Mouse (Mus musculus) small intestine, adult 2 months (tissue): ENCODE results near the gene Mettl9. TPM values are rescaled to one million over a fixed set of nuclear protein-coding genes. Genes with fewer than 3 reads are reported as not detected.
A peak's percentile ranks its signal among the peaks of the same experiment; 100 is the strongest.

ENCODE experiments used
- H3K27ac ChIP-seq: fragments of 200-500 bp; 2 replicates; pipeline ENCODE4 v1.5.1; 2012; ENCODE audit warnings: low read depth, low read length, control low read depth, inconsistent platforms; ENCODE audit not compliant: insufficient read depth
- H3K27me3 ChIP-seq: fragments of 200-500 bp; 2 replicates; pipeline ENCODE4 v1.6.1; 2012; ENCODE audit warnings: mild to moderate bottlenecking, moderate library complexity, low read length, inconsistent platforms; ENCODE audit not compliant: control insufficient read depth, insufficient read depth
- H3K36me3 ChIP-seq: fragments of 200-500 bp; 2 replicates; pipeline ENCODE4 v1.6.1; 2012; ENCODE audit warnings: mild to moderate bottlenecking, low read length, control low read depth, inconsistent platforms; ENCODE audit not compliant: control insufficient read depth, insufficient read depth
- H3K4me1 ChIP-seq: fragments of 200-500 bp; 2 replicates; pipeline ENCODE4 v1.6.1; 2012; ENCODE audit warnings: low read length, inconsistent platforms, mixed read lengths; ENCODE audit not compliant: control insufficient read depth, insufficient read depth, insufficient read length
- H3K4me3 ChIP-seq: fragments of 200-500 bp; 2 replicates; pipeline ENCODE4 v1.5.1; 2012; ENCODE audit warnings: low read depth, mild to moderate bottlenecking, control low read depth, inconsistent platforms, low read length, moderate library complexity
- CTCF ChIP-seq: fragments of 200-500 bp; IDR thresholded peaks from 2 replicates; pipeline ENCODE4 v1.5.1; 2012; ENCODE audit warnings: low read depth, mild to moderate bottlenecking, control low read depth, inconsistent platforms, low read length, moderate library complexity, mixed read lengths; ENCODE audit not compliant: insufficient replicate concordance, insufficient read length; ENCODE audit errors: extremely low read depth
- POLR2A ChIP-seq: fragments of 200-500 bp; IDR thresholded peaks from 2 replicates; pipeline ENCODE4 v1.6.1; 2012; ENCODE audit warnings: low read depth, mild to moderate bottlenecking, control low read depth, inconsistent platforms, low read length, moderate library complexity
- WGBS: fragments of 180-500 bp; shearing (Covaris S2); methylation state at CpG from one replicate; pipeline ENCODE4 v1.1.7; 2018; 5-methylcytosine and 5-hydroxymethylcytosine counted together
- polyA plus RNA-seq: library from polyadenylated mRNA; depleted of rRNA; stranded (reverse); fragments of >200 nt; gene quantifications from 2 replicates; pipeline ENCODE4 v1.2.3, GENCODE M21; 2012; rRNA removed

Gene Mettl9
- polyA plus RNA-seq, result 15.2 and 22.6 TPM in 2 replicates

DNA sequence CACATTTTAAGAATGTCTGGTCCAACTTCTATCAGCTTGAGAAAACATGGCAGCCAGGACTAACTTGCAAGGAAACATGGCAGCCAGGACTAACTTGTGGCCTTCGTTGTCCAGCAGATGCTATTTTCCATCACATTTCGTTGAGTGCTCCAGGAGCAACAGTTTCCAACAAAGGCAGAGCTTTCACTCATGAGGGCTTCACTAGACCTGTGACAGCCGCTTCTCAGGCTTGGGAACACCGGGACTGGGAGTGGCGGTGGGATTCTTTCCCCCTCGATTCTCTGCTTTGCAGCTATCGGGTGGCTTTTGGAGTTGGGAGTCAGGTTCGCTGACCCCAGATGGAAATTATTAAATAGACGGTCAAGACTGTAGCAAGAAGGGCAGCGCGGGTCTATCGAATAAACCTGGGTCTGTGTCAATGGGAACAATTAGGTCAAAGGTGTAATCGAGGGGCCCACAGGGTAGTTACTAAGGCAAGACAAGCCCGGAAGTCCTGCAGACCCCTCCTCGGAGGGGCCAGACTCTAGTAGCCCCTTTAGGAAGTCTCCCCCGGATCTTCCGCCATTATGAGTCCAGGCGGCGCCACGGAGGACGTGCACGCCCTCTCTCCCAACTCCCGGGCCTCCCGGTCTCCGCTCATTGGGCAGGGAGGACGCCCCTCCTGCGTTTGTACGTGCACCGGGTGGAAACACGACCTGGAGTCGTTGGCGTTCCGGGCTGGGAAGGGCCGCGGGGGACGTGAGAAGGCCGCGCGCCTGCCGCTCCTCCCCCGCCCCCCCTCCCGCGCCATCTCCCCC, at the start of gene Mettl9:
Gene Mettl9, plus strand, starts transcription at position 590 of the 797 bp plus-strand sequence.
- Histone ChIP-seq H3K36me3 (no peaks in the 10 kb centered on the region), H3K4me1 (peaks cover 8% of the 10 kb centered on the region; the same call in 1 of the 2 replicates), H3K4me3 (peak within 1 kb of the TSS; percentile 97), H3K27me3 (no peaks in the 10 kb centered on the region), H3K27ac (peak within 1 kb of the TSS; percentile 76)
- no peak for TF ChIP-seq CTCF
- TF ChIP-seq POLR2A, result peak; percentile 89
- WGBS, result 2% methylated on average over 42 of the region's 43 CpGs

GRCm38 (mm10) chr7:120991191-120991590, 43.1 kb upstream of the Mettl9 start:
- 83% methylated on average over 8 of the region's 8 CpGs for WGBS
- Histone ChIP-seq H3K4me3 (no peak overlapping the region), H3K36me3 (no peaks in the 10 kb centered on the region), H3K27ac (no peak overlapping the region), H3K4me1 (no peaks in the 10 kb centered on the region), H3K27me3 (no peaks in the 10 kb centered on the region)
- TF ChIP-seq POLR2A (no peak), CTCF (no peak)

- Histone ChIP-seq H3K36me3 (no peaks in the 10 kb centered on the region), H3K4me1 (peaks cover 26% of the 10 kb centered on the region), H3K27ac (peak overlapping the region; percentile 40; the same call in 1 of the 2 replicates), H3K27me3 (no peaks in the 10 kb centered on the region), H3K4me3 (no peak overlapping the region)
- TF ChIP-seq CTCF (no peak), POLR2A (no peak)
- WGBS, result 72% methylated on average over 2 of the region's 2 CpGs
These were observed 35.2 kb upstream of the Mettl9 start for GRCm38 (mm10) chr7:120999021-120999530.

DNA sequence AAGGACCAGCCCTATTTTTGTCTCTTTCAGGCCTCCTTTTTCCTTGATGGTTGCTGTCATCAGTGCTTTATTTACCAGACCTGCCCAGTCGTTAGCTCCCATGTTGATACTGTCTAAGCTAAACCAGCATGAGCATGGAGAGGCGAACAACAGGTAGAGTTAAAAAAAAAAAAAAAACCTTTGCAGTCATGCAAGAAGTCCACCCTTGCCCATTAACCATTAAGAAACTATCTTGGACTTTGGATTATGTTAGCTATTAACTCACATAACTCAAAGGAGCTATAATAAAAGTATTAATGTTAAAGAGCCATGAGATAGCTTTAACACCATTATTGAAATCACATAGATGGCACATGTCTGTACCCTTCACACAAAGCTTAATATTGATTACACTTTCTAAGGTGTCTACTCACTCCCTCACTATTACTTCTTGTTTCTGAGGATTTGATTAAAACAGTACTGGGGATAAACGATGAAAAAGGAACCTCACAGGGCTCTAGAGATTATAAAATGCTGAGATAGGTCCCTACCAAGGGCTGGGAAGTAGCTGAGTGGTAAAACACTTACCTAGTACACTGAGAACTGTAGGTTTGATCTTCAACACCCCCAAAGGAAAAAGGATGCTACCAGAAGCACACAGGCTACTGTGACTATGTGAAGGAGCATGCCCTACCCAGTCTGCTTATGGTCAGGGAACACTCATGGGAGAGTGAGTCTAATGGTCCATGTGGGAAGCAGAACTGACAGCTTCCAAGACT, 34.0 kb upstream of the Mettl9 start:
- Histone ChIP-seq H3K4me1 (peaks cover 26% of the 10 kb centered on the region), H3K27ac (peak overlapping the region; percentile 91), H3K36me3 (no peaks in the 10 kb centered on the region), H3K27me3 (no peaks in the 10 kb centered on the region), H3K4me3 (no peak overlapping the region)
- WGBS, result 20% methylated on average over 3 of the region's 3 CpGs
- no peak for TF ChIP-seq CTCF
- no peak for TF ChIP-seq POLR2A

DNA sequence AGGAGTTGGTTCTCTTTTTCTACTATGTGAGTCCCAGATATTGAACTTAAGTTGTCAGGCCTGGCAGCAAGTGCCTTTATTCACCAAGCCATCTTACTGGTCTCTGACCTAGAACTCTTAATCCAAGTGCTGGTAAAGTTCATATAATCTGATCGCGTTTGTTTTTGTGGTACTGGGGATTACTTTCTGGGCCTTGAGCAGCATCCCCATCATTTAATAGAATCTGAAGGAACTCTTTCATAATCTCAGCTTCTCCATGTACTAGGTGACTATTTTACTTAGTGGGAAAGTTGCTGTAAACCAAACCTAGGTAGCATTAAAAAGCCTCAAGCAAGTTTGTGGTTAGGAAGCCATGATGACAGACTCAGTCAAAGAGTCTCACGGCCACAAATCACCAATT, 32.4 kb upstream of the Mettl9 start:
- Histone ChIP-seq H3K27me3 (no peaks in the 10 kb centered on the region), H3K4me1 (peaks cover 24% of the 10 kb centered on the region), H3K27ac (peak overlapping the region; percentile 86), H3K4me3 (no peak overlapping the region), H3K36me3 (no peaks in the 10 kb centered on the region)
- TF ChIP-seq POLR2A (no peak), CTCF (no peak)
- 80% methylated on average over 3 of the region's 3 CpGs for WGBS

- WGBS, result 37% methylated on average over 5 of the region's 5 CpGs
- peak overlapping the region; percentile 94 for H3K27ac ChIP-seq
These were observed 31.8 kb upstream of the Mettl9 start for GRCm38 (mm10) chr7:121002407-121002928.

DNA sequence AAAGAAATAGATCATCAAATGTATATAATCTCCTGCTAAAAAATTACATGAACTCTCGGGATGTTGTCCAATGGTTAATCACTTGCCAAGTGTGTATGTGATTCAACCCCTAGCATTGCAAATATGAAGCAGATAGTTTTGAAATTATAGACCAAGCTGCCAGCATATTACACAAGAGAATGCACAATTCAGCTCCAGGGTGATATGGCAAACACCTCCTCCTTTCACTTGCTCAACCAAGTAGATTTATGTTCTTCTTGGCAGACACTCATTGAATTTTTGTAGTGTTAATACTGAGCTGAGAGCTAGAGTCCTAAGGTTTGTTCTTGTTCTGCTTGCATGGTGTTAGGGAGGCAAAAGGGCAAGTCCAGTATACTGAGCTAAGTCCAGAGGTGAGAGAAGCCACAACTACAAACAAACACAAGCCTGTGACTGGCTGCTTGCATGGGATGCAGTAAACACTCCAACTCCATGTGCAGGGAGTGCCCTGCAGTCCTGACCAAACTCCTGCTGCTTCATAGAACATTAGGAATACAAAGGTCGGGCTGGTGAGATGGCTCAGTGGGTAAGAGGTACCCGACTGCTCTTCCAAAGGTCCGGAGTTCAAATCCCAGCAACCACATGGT, 30.3 kb upstream of the Mettl9 start:
- no peaks in the 10 kb centered on the region for H3K36me3 ChIP-seq
- H3K27me3 ChIP-seq, result no peaks in the 10 kb centered on the region
- H3K4me1 ChIP-seq, result peaks cover 24% of the 10 kb centered on the region
- 30% methylated on average over 4 of the region's 4 CpGs for WGBS
- H3K27ac ChIP-seq, result peak overlapping the region; percentile 94
- no peak for TF ChIP-seq CTCF
- no peak for TF ChIP-seq POLR2A
- H3K4me3 ChIP-seq, result no peak overlapping the region

More at GRCm38 (mm10) chr7:121002407-121002928, 31.8 kb upstream of the Mettl9 start:
- TF ChIP-seq POLR2A (no peak), CTCF (no peak)
- Histone ChIP-seq H3K27me3 (no peaks in the 10 kb centered on the region), H3K4me3 (no peak overlapping the region), H3K4me1 (peaks cover 24% of the 10 kb centered on the region), H3K36me3 (no peaks in the 10 kb centered on the region)
